Mouse (Mus musculus) cortical plate, adult 2 months (tissue): ENCODE data around the gene Dtx4.

Source experiments
- CTCF ChIP-seq: fragments of 200-500 bp; IDR thresholded peaks from 2 replicates; pipeline ENCODE4 v1.5.1; 2011; ENCODE audit warnings: mild to moderate bottlenecking, control low read depth, low read length; ENCODE audit not compliant: insufficient read depth; ENCODE audit errors: extremely low read depth
- POLR2A ChIP-seq: fragments of 200-500 bp; IDR thresholded peaks from 2 replicates; pipeline ENCODE4 v1.6.1; 2011; ENCODE audit warnings: mild to moderate bottlenecking, low read length, control low read depth; ENCODE audit not compliant: insufficient read depth; ENCODE audit errors: extremely low read depth

GRCm38 (mm10) chr19:12488969-12489674 is 12.1 kb downstream of the Dtx4 start:
- TF ChIP-seq CTCF (no peak), POLR2A (no peak)
